Mouse (Mus musculus) myocyte (in vitro differentiated cells): Measurements from ENCODE around the gene Hdhd5. TPM values are rescaled to one million over a fixed set of nuclear protein-coding genes. Genes with fewer than 3 reads are reported as not detected.

ENCODE experiments used
- H3K27me3 ChIP-seq: one replicate; pipeline ENCODE4 v1.6.1; 2011; ENCODE audit not compliant: control insufficient read depth, insufficient read depth, insufficient read length
- H3K36me3 ChIP-seq: one replicate; pipeline ENCODE4 v1.6.1; 2011; ENCODE audit not compliant: control insufficient read depth, insufficient read depth
- H3K4me2 ChIP-seq: one replicate; pipeline ENCODE4 v1.6.1; 2011; ENCODE audit warnings: low read depth, control low read depth
- H3K4me3 ChIP-seq: one replicate; pipeline ENCODE4 v1.5.1; 2011; ENCODE audit warnings: mild to moderate bottlenecking, control low read depth, moderate library complexity
- H3K79me2 ChIP-seq: one replicate; pipeline ENCODE4 v1.6.1; 2011; ENCODE audit not compliant: control insufficient read depth, insufficient read depth
- H3ac ChIP-seq: one replicate; pipeline ENCODE4 v1.6.1; 2011; ENCODE audit not compliant: control insufficient read depth, insufficient read length
- CEBPB ChIP-seq: IDR thresholded peaks from 2 replicates; pipeline ENCODE4 v1.6.1; 2011; ENCODE audit warnings: mild to moderate bottlenecking, moderate library complexity; ENCODE audit not compliant: poor library complexity, insufficient read depth, severe bottlenecking
- E2F4 ChIP-seq: IDR thresholded peaks from one replicate; pipeline ENCODE4 v1.6.1; 2011; ENCODE audit warnings: mild to moderate bottlenecking, control low read depth, moderate library complexity; ENCODE audit not compliant: insufficient read depth
- MAX ChIP-seq: IDR thresholded peaks from one replicate; pipeline ENCODE4 v1.6.1; 2011; ENCODE audit warnings: low read depth, mild to moderate bottlenecking, control low read depth
- MYOD1 ChIP-seq, 3 experiments: IDR thresholded peaks; one replicate each; pipeline ENCODE4 v1.6.1; 2011; ENCODE audit warnings: control low read depth in 2 of 3, low read depth in 2 of 3, mild to moderate bottlenecking in 2 of 3, moderate library complexity in 1 of 3; ENCODE audit not compliant: insufficient read length in 2 of 3, control insufficient read depth in 1 of 3
- MYOG ChIP-seq, 3 experiments: IDR thresholded peaks; one replicate each; pipeline ENCODE4 v1.6.1; 2011; ENCODE audit warnings: control low read depth in 2 of 3, low read depth in 2 of 3, mild to moderate bottlenecking in 2 of 3; ENCODE audit not compliant: insufficient read length in 2 of 3, control insufficient read depth in 1 of 3, insufficient read depth in 1 of 3
- POLR2AphosphoS2 ChIP-seq: IDR thresholded peaks from one replicate; pipeline ENCODE4 v1.6.1; 2011; ENCODE audit warnings: low read depth, control low read depth; ENCODE audit not compliant: insufficient read length
- REST ChIP-seq: IDR thresholded peaks from one replicate; pipeline ENCODE4 v1.6.1; 2011; ENCODE audit warnings: mild to moderate bottlenecking, control low read depth, moderate library complexity; ENCODE audit not compliant: insufficient read depth, insufficient read length
- SRF ChIP-seq: IDR thresholded peaks from one replicate; pipeline ENCODE4 v1.6.1; 2011; ENCODE audit warnings: low read depth; ENCODE audit not compliant: control insufficient read depth, insufficient read length
- TCF12 ChIP-seq: IDR thresholded peaks from one replicate; pipeline ENCODE4 v1.6.1; 2011; ENCODE audit warnings: mild to moderate bottlenecking, control low read depth; ENCODE audit not compliant: poor library complexity, insufficient read depth, severe bottlenecking
- TCF3 ChIP-seq: IDR thresholded peaks from one replicate; pipeline ENCODE4 v1.6.1; 2011; ENCODE audit warnings: low read depth, control low read depth; ENCODE audit not compliant: insufficient read length
- USF1 ChIP-seq: IDR thresholded peaks from one replicate; pipeline ENCODE4 v1.6.1; 2011; ENCODE audit warnings: low read depth, mild to moderate bottlenecking, control low read depth, moderate library complexity
- polyA plus RNA-seq: library from polyadenylated mRNA; unstranded; fragments of >200 nt; fragmentation: generic; extraction: Trizol; gene quantifications from one replicate; pipeline ENCODE4 v1.2.1, GENCODE M21; 2012; ENCODE audit warnings: missing spikeins

The Hdhd5 gene
- polyA plus RNA-seq, 1 experiment, result 13.3 TPM

GRCm38 (mm10) chr6:120473427-120473826 lies 57.7 kb downstream of the Hdhd5 start:
- TF ChIP-seq MYOG (IDR thresholded peaks at IDR 0.05; ENCODE audit: control insufficient read depth in 1 of 3, insufficient read depth in 1 of 3, insufficient read length in 2 of 3, low read depth in 2 of 3), result peak in 1 of 3 experiments; percentile 15
- no peak for TF ChIP-seq E2F4
- TF ChIP-seq POLR2AphosphoS2, result no peak
- TF ChIP-seq USF1, result no peak
- TF ChIP-seq MYOD1 (IDR thresholded peaks at IDR 0.05; ENCODE audit: control insufficient read depth in 1 of 3, insufficient read length in 2 of 3, low read depth in 2 of 3), result peak in 2 of 3 experiments; percentile 37
- TF ChIP-seq TCF3, result no peak
- Histone ChIP-seq H3ac (no peak overlapping the region), H3K36me3 (peaks cover 3% of the 10 kb centered on the region), H3K4me2 (no peak overlapping the region), H3K27me3 (no peaks in the 10 kb centered on the region), H3K79me2 (peaks cover 41% of the 10 kb centered on the region), H3K4me3 (no peak overlapping the region)

GRCm38 (mm10) chr6:120472455-120473140 lies 58.5 kb downstream of the Hdhd5 start:
- no peak overlapping the region for H3ac ChIP-seq
- peaks cover 50% of the 10 kb centered on the region for H3K79me2 ChIP-seq
- no peaks in the 10 kb centered on the region for H3K27me3 ChIP-seq
- TF ChIP-seq E2F4 (no peak), CEBPB (no peak), TCF3 (no peak), POLR2AphosphoS2 (no peak), MYOG (IDR thresholded peaks at IDR 0.05; ENCODE audit: control insufficient read depth in 1 of 3, insufficient read depth in 1 of 3, insufficient read length in 2 of 3, low read depth in 2 of 3) (no peak), MYOD1 (IDR thresholded peaks at IDR 0.05; ENCODE audit: control insufficient read depth in 1 of 3, insufficient read length in 2 of 3, low read depth in 2 of 3) (no peak), TCF12 (no peak), REST (no peak), USF1 (no peak), MAX (no peak)
- H3K4me2 ChIP-seq, result no peak overlapping the region
- peaks cover 2% of the 10 kb centered on the region for H3K36me3 ChIP-seq
- H3K4me3 ChIP-seq, result no peak overlapping the region

GRCm38 (mm10) chr6:120471991-120472441 lies 59.1 kb downstream of the Hdhd5 start:
- Histone ChIP-seq H3K27me3 (no peaks in the 10 kb centered on the region), H3K36me3 (no peaks in the 10 kb centered on the region), H3K4me2 (no peak overlapping the region), H3K4me3 (no peak overlapping the region), H3K79me2 (peaks cover 56% of the 10 kb centered on the region), H3ac (no peak overlapping the region)
- TF ChIP-seq MYOD1 (IDR thresholded peaks at IDR 0.05; ENCODE audit: control insufficient read depth in 1 of 3, insufficient read length in 2 of 3, low read depth in 2 of 3), result no peak
- no peak for TF ChIP-seq E2F4
- TF ChIP-seq TCF3, result no peak
- TF ChIP-seq TCF12, result no peak
- no peak for TF ChIP-seq USF1
- TF ChIP-seq MYOG (IDR thresholded peaks at IDR 0.05; ENCODE audit: control insufficient read depth in 1 of 3, insufficient read depth in 1 of 3, insufficient read length in 2 of 3, low read depth in 2 of 3), result no peak
- no peak for TF ChIP-seq POLR2AphosphoS2

- H3K4me3 ChIP-seq, result no peak overlapping the region
- peaks cover 62% of the 10 kb centered on the region for H3K79me2 ChIP-seq
- no peaks in the 10 kb centered on the region for H3K36me3 ChIP-seq
- TF ChIP-seq CEBPB (0 out of 2 replicates have a peak, but pooled peaks have one; percentile 38), MYOG (IDR thresholded peaks at IDR 0.05; ENCODE audit: control insufficient read depth in 1 of 3, insufficient read depth in 1 of 3, insufficient read length in 2 of 3, low read depth in 2 of 3) (no peak)
- H3K27me3 ChIP-seq, result no peaks in the 10 kb centered on the region
- H3K4me2 ChIP-seq, result peak overlapping the region; percentile 58
- no peak overlapping the region for H3ac ChIP-seq
These were observed 60.5 kb downstream of the Hdhd5 start for GRCm38 (mm10) chr6:120470666-120471065.

GRCm38 (mm10) chr6:120469770-120470169 lies 61.3 kb downstream of the Hdhd5 start:
- Histone ChIP-seq H3K4me2 (peak overlapping the region; percentile 25), H3K79me2 (peaks cover 71% of the 10 kb centered on the region), H3K27me3 (no peaks in the 10 kb centered on the region), H3ac (no peak overlapping the region), H3K36me3 (no peaks in the 10 kb centered on the region), H3K4me3 (no peak overlapping the region)
- no peak for TF ChIP-seq SRF
- TF ChIP-seq MYOD1 (IDR thresholded peaks at IDR 0.05; ENCODE audit: control insufficient read depth in 1 of 3, insufficient read length in 2 of 3, low read depth in 2 of 3), result no peak
- no peak for TF ChIP-seq TCF3
- TF ChIP-seq USF1, result no peak
- TF ChIP-seq CEBPB, result no peak
